11 mouse cellular contexts compared by ENCODE assay signal in genomic region chr13:114839098-114839497, GRCm38 (mm10). TPM values are rescaled to one million over a fixed set of nuclear protein-coding genes. Genes with fewer than 3 reads are reported as not detected.
A peak's percentile ranks its signal among the peaks of the same experiment; 100 is the strongest.
DNase-seq lines count a peak whose midpoint lies in the region; ATAC-seq and TF ChIP-seq lines count a peak whose summit lies in the region.
"Had no signal": no experiment of that assay in that cellular context is flagged by ENCODE, and none has a peak within 500 bp of the region (broad histone marks: within the 10 kb centered on the region; RNA-seq: fewer than 3 reads in every experiment).

No protein-coding gene starts in this region.

- H3K27me3 ChIP-seq in intestine, embryonic 14.5 days (replicated peaks; ENCODE audit: control insufficient read depth, insufficient read depth, low read length) = no peaks in the 10 kb centered on the region
- no peaks in the 10 kb centered on the region for H3K27me3 ChIP-seq in intestine, postnatal 0 days (replicated peaks; ENCODE audit: control insufficient read depth, insufficient read depth, low read length)
- H3K27me3 ChIP-seq in embryonic facial prominence, embryonic 11.5 days (ENCODE audit: control insufficient read depth, insufficient read depth, low read length) = no peaks in the 10 kb centered on the region
- H3K27me3 ChIP-seq in forebrain, embryonic 10.5 days (ENCODE audit: poor library complexity, severe bottlenecking) = no peaks in the 10 kb centered on the region
- no peaks in the 10 kb centered on the region for H3K27me3 ChIP-seq in limb, embryonic 13.5 days

- peaks cover 6% of the 10 kb centered on the region; the same call in 1 of the 2 replicates for H3K36me3 ChIP-seq in intestine, embryonic 14.5 days (ENCODE audit: control insufficient read depth, insufficient read depth, low read length)
- peaks cover 36% of the 10 kb centered on the region for H3K36me3 ChIP-seq in intestine, postnatal 0 days (ENCODE audit: control insufficient read depth, insufficient read depth)
- H3K36me3 ChIP-seq in embryonic facial prominence, embryonic 11.5 days (replicated peaks; ENCODE audit: control insufficient read depth, insufficient read depth, low read depth, low read length) = no peaks in the 10 kb centered on the region
- H3K36me3 ChIP-seq in forebrain, embryonic 10.5 days (replicated peaks) = no peaks in the 10 kb centered on the region
- peaks cover 5% of the 10 kb centered on the region; the same call in 1 of the 2 replicates for H3K36me3 ChIP-seq in limb, embryonic 13.5 days

- WGBS in intestine, embryonic 14.5 days = 57% methylated on average over 9 of the region's 9 CpGs
- 71% methylated on average over 9 of the region's 9 CpGs for WGBS in intestine, postnatal 0 days
- WGBS in embryonic facial prominence, embryonic 11.5 days = 50% methylated on average over 9 of the region's 9 CpGs
- 78% methylated on average over 9 of the region's 9 CpGs for WGBS in forebrain, embryonic 10.5 days
- 64% methylated on average over 9 of the region's 9 CpGs for WGBS in limb, embryonic 13.5 days

- peak; percentile 84; the same call in 1 of the 2 replicates for ATAC-seq in intestine, embryonic 14.5 days (replicated peaks; ENCODE audit: low FRiP score, low TSS enrichment, low read depth)
- no peak for ATAC-seq in intestine, postnatal 0 days
- no peak for ATAC-seq in embryonic facial prominence, embryonic 11.5 days (replicated peaks; ENCODE audit: insufficient number of reproducible peaks, low FRiP score, low TSS enrichment, low read depth)
- peak; percentile 38 for ATAC-seq in limb, embryonic 13.5 days (ENCODE audit: low FRiP score, low read depth)
- ATAC-seq: activated CD4-positive, CD25-positive, alpha-beta regulatory T cell, adult 4 months had no signal

- no peak overlapping the region for H3K4me2 ChIP-seq in intestine, embryonic 14.5 days (ENCODE audit: low read length)
- H3K4me2 ChIP-seq in intestine, postnatal 0 days (replicated peaks; ENCODE audit: low read depth) = no peak overlapping the region
- H3K4me2 ChIP-seq in embryonic facial prominence, embryonic 11.5 days (ENCODE audit: low read depth, low read length) = no peak overlapping the region
- no peak overlapping the region for H3K4me2 ChIP-seq in limb, embryonic 13.5 days (replicated peaks)

- H3K9ac ChIP-seq in intestine, embryonic 14.5 days (ENCODE audit: low read length) = no peak overlapping the region
- no peak overlapping the region for H3K9ac ChIP-seq in intestine, postnatal 0 days (ENCODE audit: low read depth, low read length)
- no peak overlapping the region for H3K9ac ChIP-seq in embryonic facial prominence, embryonic 11.5 days (replicated peaks; ENCODE audit: low read length)
- no peak overlapping the region for H3K9ac ChIP-seq in limb, embryonic 13.5 days

- no peak for DNase-seq in intestine, embryonic 14.5 days (ENCODE audit: low spot score)
- peak; percentile 36 for DNase-seq in embryonic facial prominence, embryonic 11.5 days (ENCODE audit: low spot score)
- DNase-seq in forebrain, embryonic 10.5 days (ENCODE audit: extremely low spot score, low spot score) = no peak
- DNase-seq in right cerebral cortex, postnatal 25 days = no peak
- no peak for DNase-seq in spleen, postnatal 10 days (ENCODE audit: low spot score in 2 of 2)
- DNase-seq in adrenal gland, adult (ENCODE audit: inconsistent age in 2 of 2, low spot score in 1 of 2) = no peak

- peak overlapping the region; percentile 29 for H3K27ac ChIP-seq in intestine, embryonic 14.5 days (ENCODE audit: low read depth)
- H3K27ac ChIP-seq in intestine, postnatal 0 days (ENCODE audit: low read depth, low read length) = no peak overlapping the region
- peak overlapping the region; percentile 44; the same call in 1 of the 2 replicates for H3K27ac ChIP-seq in embryonic facial prominence, embryonic 11.5 days (replicated peaks; ENCODE audit: low read depth, low read length)
- 0 out of 2 replicates have a peak overlapping the region, but pooled peaks have one; percentile 40 for H3K27ac ChIP-seq in forebrain, embryonic 10.5 days
- H3K27ac ChIP-seq in limb, embryonic 13.5 days = peak overlapping the region; percentile 45; the same call in 1 of the 2 replicates
- H3K27ac ChIP-seq: left cerebral cortex, adult 2 months; macrophage had no signal

- H3K4me1 ChIP-seq in intestine, embryonic 14.5 days (replicated peaks; ENCODE audit: control insufficient read depth, insufficient read depth, low read length) = 0 out of 2 replicates have a peak, but pooled peaks cover 4% of the 10 kb centered on the region
- H3K4me1 ChIP-seq in intestine, postnatal 0 days (replicated peaks; ENCODE audit: control insufficient read depth, insufficient read depth, low read length) = 0 out of 2 replicates have a peak, but pooled peaks cover 4% of the 10 kb centered on the region
- H3K4me1 ChIP-seq in embryonic facial prominence, embryonic 11.5 days (ENCODE audit: control insufficient read depth, insufficient read depth, low read length) = no peaks in the 10 kb centered on the region
- peaks cover 18% of the 10 kb centered on the region for H3K4me1 ChIP-seq in forebrain, embryonic 10.5 days
- peaks cover 11% of the 10 kb centered on the region for H3K4me1 ChIP-seq in limb, embryonic 13.5 days

- no peaks in the 10 kb centered on the region for H3K9me3 ChIP-seq in intestine, embryonic 14.5 days (ENCODE audit: control insufficient read depth, low read length)
- H3K9me3 ChIP-seq in intestine, postnatal 0 days (ENCODE audit: control insufficient read depth) = no peaks in the 10 kb centered on the region
- H3K9me3 ChIP-seq in embryonic facial prominence, embryonic 11.5 days (replicated peaks; ENCODE audit: control insufficient read depth, low read length) = no peaks in the 10 kb centered on the region
- H3K9me3 ChIP-seq in forebrain, embryonic 10.5 days = no peaks in the 10 kb centered on the region
- no peaks in the 10 kb centered on the region for H3K9me3 ChIP-seq in limb, embryonic 13.5 days

- no peak overlapping the region for H3K4me3 ChIP-seq in intestine, embryonic 14.5 days (ENCODE audit: low read depth, low read length)
- no peak overlapping the region for H3K4me3 ChIP-seq in intestine, postnatal 0 days (ENCODE audit: low read depth, low read length)
- no peak overlapping the region for H3K4me3 ChIP-seq in embryonic facial prominence, embryonic 11.5 days (ENCODE audit: low read depth, low read length)
- no peak overlapping the region for H3K4me3 ChIP-seq in forebrain, embryonic 10.5 days
- H3K4me3 ChIP-seq in limb, embryonic 13.5 days = no peak overlapping the region
- H3K4me3 ChIP-seq: left cerebral cortex, adult 2 months had no signal

- no peak for TF ChIP-seq CTCF in intestine, postnatal 0 days (IDR thresholded peaks at IDR 0.05; ENCODE audit: low read depth)

RNA-seq across cellular contexts. Expression of gene Mocs2, which starts 21.1 kb away (rescaled TPM):
- 92.5 and 92.6 TPM in 2 replicates for polyA plus RNA-seq in intestine, embryonic 14.5 days (2014; fragmentation: Nextera tagmentation; extraction: Ambion mirVana)
- polyA plus RNA-seq in intestine, postnatal 0 days (2015; fragmentation: Nextera tagmentation; extraction: Ambion mirVana) = 215 and 221 TPM in 2 replicates
- polyA plus RNA-seq in embryonic facial prominence, embryonic 11.5 days (2014; fragmentation: Nextera tagmentation; extraction: Ambion mirVana) = 81.4 and 90.9 TPM in 2 replicates
- 67.7 and 69.1 TPM in 2 replicates for polyA plus RNA-seq in forebrain, embryonic 10.5 days (2016; fragmentation: Nextera tagmentation; extraction: Ambion mirVana)
- 108 and 110 TPM in 2 replicates for polyA plus RNA-seq in limb, embryonic 13.5 days (2015; fragmentation: Nextera tagmentation; extraction: Ambion mirVana)

Comparison
In these comparisons a context has a peak if more than half of its experiments do, and no peak if none do; other contexts are left out.
1. ATAC-seq: peak in intestine, embryonic 14.5 days (single experiment) and limb, embryonic 13.5 days (single experiment); none in intestine, postnatal 0 days (single experiment) and embryonic facial prominence, embryonic 11.5 days (single experiment).